Mouse (Mus musculus): ENCODE measurements around the gene Fam81a. TPM values are rescaled to one million over a fixed set of nuclear protein-coding genes. Genes with fewer than 3 reads are reported as not detected.

The Fam81a gene
- polyA plus RNA-seq, 1 experiment from 2014 or later = 8.8 TPM

GRCm38 (mm10) chr9:70145426-70145825, 3.1 kb upstream of the Fam81a start:
- 51% methylated on average over 4 of the region's 4 CpGs for WGBS
- no peaks in the 10 kb centered on the region for H3K9me3 ChIP-seq (ENCODE audit: control insufficient read depth, low read length)
- H3K4me3 ChIP-seq (ENCODE audit: low read depth, low read length) = no peak overlapping the region
- H3K27ac ChIP-seq (replicated peaks; ENCODE audit: low read depth, low read length) = no peak overlapping the region
- no peak for ATAC-seq (ENCODE audit: low read depth)
- H3K4me2 ChIP-seq (ENCODE audit: low read depth, low read length) = no peak overlapping the region
- H3K27me3 ChIP-seq (replicated peaks; ENCODE audit: control insufficient read depth, insufficient read depth, low read length) = peaks cover 8% of the 10 kb centered on the region
- H3K9ac ChIP-seq (ENCODE audit: low read depth, low read length) = no peak overlapping the region
- peaks cover 9% of the 10 kb centered on the region; the same call in 1 of the 2 replicates for H3K4me1 ChIP-seq (ENCODE audit: control insufficient read depth, insufficient read depth, low read length)
- peak; percentile 50 for DNase-seq (ENCODE audit: low spot score)
- H3K36me3 ChIP-seq (ENCODE audit: control insufficient read depth, insufficient read depth, low read length) = no peaks in the 10 kb centered on the region

GRCm38 (mm10) chr9:70143326-70143725, 966 bp upstream of the Fam81a start:
- Histone ChIP-seq H3K4me2 (ENCODE audit: low read depth, low read length) (no peak overlapping the region), H3K4me1 (ENCODE audit: control insufficient read depth, insufficient read depth, low read length) (peaks cover 14% of the 10 kb centered on the region; the same call in 1 of the 2 replicates), H3K27me3 (replicated peaks; ENCODE audit: control insufficient read depth, insufficient read depth, low read length) (peaks cover 9% of the 10 kb centered on the region), H3K27ac (replicated peaks; ENCODE audit: low read depth, low read length) (no peak overlapping the region), H3K36me3 (ENCODE audit: control insufficient read depth, insufficient read depth, low read length) (no peaks in the 10 kb centered on the region), H3K9ac (ENCODE audit: low read depth, low read length) (no peak overlapping the region), H3K4me3 (ENCODE audit: low read depth, low read length) (no peak overlapping the region), H3K9me3 (ENCODE audit: control insufficient read depth, low read length) (no peaks in the 10 kb centered on the region)
- WGBS = 60% methylated on average over 8 of the region's 8 CpGs
- DNase-seq (ENCODE audit: low spot score) (no peak), ATAC-seq (ENCODE audit: low read depth) (no peak)

- H3K4me1 ChIP-seq (ENCODE audit: control insufficient read depth, insufficient read depth, low read length) = peaks cover 14% of the 10 kb centered on the region; the same call in 1 of the 2 replicates
- 5% methylated on average over 11 of the region's 11 CpGs for WGBS
- peak; percentile 6 for DNase-seq (ENCODE audit: low spot score)
- peak overlapping the region; percentile 49 for H3K4me3 ChIP-seq (ENCODE audit: low read depth, low read length)
- peak overlapping the region; percentile 91 for H3K4me2 ChIP-seq (ENCODE audit: low read depth, low read length)
- ATAC-seq (ENCODE audit: low read depth) = no peak; the same call in 1 of the 2 replicates
- H3K36me3 ChIP-seq (ENCODE audit: control insufficient read depth, insufficient read depth, low read length) = no peaks in the 10 kb centered on the region
- H3K9me3 ChIP-seq (ENCODE audit: control insufficient read depth, low read length) = no peaks in the 10 kb centered on the region
- peaks cover 13% of the 10 kb centered on the region for H3K27me3 ChIP-seq (replicated peaks; ENCODE audit: control insufficient read depth, insufficient read depth, low read length)
- 0 out of 2 replicates have a peak overlapping the region, but pooled peaks have one; percentile 61 for H3K9ac ChIP-seq (ENCODE audit: low read depth, low read length)
- no peak overlapping the region for H3K27ac ChIP-seq (replicated peaks; ENCODE audit: low read depth, low read length)
These were observed 454 bp downstream of the Fam81a start for GRCm38 (mm10) chr9:70141885-70142326.

GRCm38 (mm10) chr9:70140871-70141796, 1.2 kb downstream of the Fam81a start:
- Histone ChIP-seq H3K27ac (replicated peaks; ENCODE audit: low read depth, low read length) (no peak overlapping the region), H3K9me3 (ENCODE audit: control insufficient read depth, low read length) (no peaks in the 10 kb centered on the region), H3K4me2 (ENCODE audit: low read depth, low read length) (peak overlapping the region; percentile 91), H3K9ac (ENCODE audit: low read depth, low read length) (peak overlapping the region; percentile 61), H3K4me3 (ENCODE audit: low read depth, low read length) (peak overlapping the region; percentile 49), H3K36me3 (ENCODE audit: control insufficient read depth, insufficient read depth, low read length) (no peaks in the 10 kb centered on the region), H3K4me1 (ENCODE audit: control insufficient read depth, insufficient read depth, low read length) (peaks cover 14% of the 10 kb centered on the region; the same call in 1 of the 2 replicates), H3K27me3 (replicated peaks; ENCODE audit: control insufficient read depth, insufficient read depth, low read length) (peaks cover 13% of the 10 kb centered on the region)
- ATAC-seq (ENCODE audit: low read depth) (peak; percentile 84), DNase-seq (ENCODE audit: low spot score) (peak; percentile 82)
- under 1% methylated on average over 51 of the region's 87 CpGs for WGBS

- 49% methylated on average over 4 of the region's 4 CpGs for WGBS
- Histone ChIP-seq H3K9ac (ENCODE audit: low read depth, low read length) (peak overlapping the region; percentile 61; the same call in 1 of the 2 replicates), H3K9me3 (ENCODE audit: control insufficient read depth, low read length) (no peaks in the 10 kb centered on the region), H3K27ac (replicated peaks; ENCODE audit: low read depth, low read length) (no peak overlapping the region), H3K36me3 (ENCODE audit: control insufficient read depth, insufficient read depth, low read length) (no peaks in the 10 kb centered on the region), H3K4me1 (ENCODE audit: control insufficient read depth, insufficient read depth, low read length) (peaks cover 14% of the 10 kb centered on the region; the same call in 1 of the 2 replicates), H3K4me3 (ENCODE audit: low read depth, low read length) (peak overlapping the region; percentile 49), H3K4me2 (ENCODE audit: low read depth, low read length) (peak overlapping the region; percentile 91), H3K27me3 (replicated peaks; ENCODE audit: control insufficient read depth, insufficient read depth, low read length) (peaks cover 13% of the 10 kb centered on the region)
- ATAC-seq (ENCODE audit: low read depth) (no peak), DNase-seq (ENCODE audit: low spot score) (no peak)
These were observed 2.0 kb downstream of the Fam81a start for GRCm38 (mm10) chr9:70140340-70140739.

GRCm38 (mm10) chr9:70139331-70139885, 3.0 kb downstream of the Fam81a start:
- no peaks in the 10 kb centered on the region for H3K9me3 ChIP-seq (ENCODE audit: control insufficient read depth, low read length)
- no peak overlapping the region for H3K27ac ChIP-seq (replicated peaks; ENCODE audit: low read depth, low read length)
- H3K4me2 ChIP-seq (ENCODE audit: low read depth, low read length) = no peak overlapping the region
- peaks cover 14% of the 10 kb centered on the region; the same call in 1 of the 2 replicates for H3K4me1 ChIP-seq (ENCODE audit: control insufficient read depth, insufficient read depth, low read length)
- H3K4me3 ChIP-seq (ENCODE audit: low read depth, low read length) = no peak overlapping the region
- peaks cover 13% of the 10 kb centered on the region for H3K27me3 ChIP-seq (replicated peaks; ENCODE audit: control insufficient read depth, insufficient read depth, low read length)
- 32% methylated on average over 7 of the region's 7 CpGs for WGBS
- no peak overlapping the region for H3K9ac ChIP-seq (ENCODE audit: low read depth, low read length)
- H3K36me3 ChIP-seq (ENCODE audit: control insufficient read depth, insufficient read depth, low read length) = no peaks in the 10 kb centered on the region
- no peak for ATAC-seq (ENCODE audit: low read depth)
- peak; percentile 6 for DNase-seq (ENCODE audit: low spot score)

GRCm38 (mm10) chr9:70138511-70138910, 3.8 kb downstream of the Fam81a start:
- H3K27ac ChIP-seq (replicated peaks; ENCODE audit: low read depth, low read length) = no peak overlapping the region
- H3K4me2 ChIP-seq (ENCODE audit: low read depth, low read length) = no peak overlapping the region
- no peaks in the 10 kb centered on the region for H3K36me3 ChIP-seq (ENCODE audit: control insufficient read depth, insufficient read depth, low read length)
- H3K4me1 ChIP-seq (ENCODE audit: control insufficient read depth, insufficient read depth, low read length) = peaks cover 14% of the 10 kb centered on the region; the same call in 1 of the 2 replicates
- DNase-seq (ENCODE audit: low spot score) (no peak), ATAC-seq (ENCODE audit: low read depth) (no peak)
- no peak overlapping the region for H3K9ac ChIP-seq (ENCODE audit: low read depth, low read length)
- H3K9me3 ChIP-seq (ENCODE audit: control insufficient read depth, low read length) = no peaks in the 10 kb centered on the region
- 47% methylated on average over 7 of the region's 7 CpGs for WGBS
- H3K4me3 ChIP-seq (ENCODE audit: low read depth, low read length) = no peak overlapping the region
- H3K27me3 ChIP-seq (replicated peaks; ENCODE audit: control insufficient read depth, insufficient read depth, low read length) = peaks cover 13% of the 10 kb centered on the region

- peaks cover 14% of the 10 kb centered on the region; the same call in 1 of the 2 replicates for H3K4me1 ChIP-seq (ENCODE audit: control insufficient read depth, insufficient read depth, low read length)
- no peak overlapping the region for H3K27ac ChIP-seq (replicated peaks; ENCODE audit: low read depth, low read length)
- H3K9ac ChIP-seq (ENCODE audit: low read depth, low read length) = no peak overlapping the region
- ATAC-seq (ENCODE audit: low read depth) = no peak
- peaks cover 13% of the 10 kb centered on the region for H3K27me3 ChIP-seq (replicated peaks; ENCODE audit: control insufficient read depth, insufficient read depth, low read length)
- 69% methylated on average over 5 of the region's 5 CpGs for WGBS
- H3K4me3 ChIP-seq (ENCODE audit: low read depth, low read length) = no peak overlapping the region
- no peak overlapping the region for H3K4me2 ChIP-seq (ENCODE audit: low read depth, low read length)
- H3K9me3 ChIP-seq (ENCODE audit: control insufficient read depth, low read length) = no peaks in the 10 kb centered on the region
- H3K36me3 ChIP-seq (ENCODE audit: control insufficient read depth, insufficient read depth, low read length) = no peaks in the 10 kb centered on the region
- no peak for DNase-seq (ENCODE audit: low spot score)
These were observed 4.4 kb downstream of the Fam81a start for GRCm38 (mm10) chr9:70137991-70138390.

Data from embryonic facial prominence, embryonic 14.5 days (tissue).